Mouse (Mus musculus) stomach, postnatal 0 days (tissue): Measurements from ENCODE around the gene C1qbp. TPM values are rescaled to one million over a fixed set of nuclear protein-coding genes. Genes with fewer than 3 reads are reported as not detected.

Experiments used
- ATAC-seq: fragments of 200-750 bp; cut with Nextera tagmentation; 2 replicates; pipeline ENCODE4 v1.8.0; 2017; ENCODE audit not compliant: low FRiP score, low TSS enrichment
- DNase-seq: peaks from one replicate; pipeline ENCODE4 v3.0.0-alpha.2; 2016; ENCODE audit warnings: low spot score
- H3K27ac ChIP-seq: fragments of 300-500 bp; sonication (generic); replicated peaks from 2 replicates; pipeline ENCODE4 v1.5.1; 2014; ENCODE audit warnings: mild to moderate bottlenecking, control low read depth
- H3K27me3 ChIP-seq: fragments of 300-500 bp; sonication (generic); 2 replicates; pipeline ENCODE4 v1.6.1; 2014; ENCODE audit warnings: low read length; ENCODE audit not compliant: control insufficient read depth, insufficient read depth
- H3K36me3 ChIP-seq: fragments of 300-500 bp; sonication (generic); 2 replicates; pipeline ENCODE4 v1.6.1; 2014; ENCODE audit warnings: low read length, mixed read lengths; ENCODE audit not compliant: control insufficient read depth, insufficient read depth
- H3K4me1 ChIP-seq: fragments of 300-500 bp; sonication (generic); replicated peaks from 2 replicates; pipeline ENCODE4 v1.6.1; 2014; ENCODE audit warnings: antibody characterized with exemption; ENCODE audit not compliant: control insufficient read depth, insufficient read depth
- H3K4me2 ChIP-seq: fragments of 300-500 bp; sonication (generic); replicated peaks from 2 replicates; pipeline ENCODE4 v1.6.1; 2014; ENCODE audit warnings: low read depth, mild to moderate bottlenecking, control low read depth, moderate library complexity
- H3K4me3 ChIP-seq: fragments of 300-500 bp; sonication (generic); 2 replicates; pipeline ENCODE4 v1.5.1; 2014; ENCODE audit warnings: low read depth, low read length, control low read depth
- H3K9ac ChIP-seq: fragments of 300-500 bp; sonication (generic); 2 replicates; pipeline ENCODE4 v1.6.1; 2014; ENCODE audit warnings: mild to moderate bottlenecking, low read length, control low read depth, mixed read lengths
- H3K9me3 ChIP-seq: fragments of 300-500 bp; sonication (generic); 2 replicates; pipeline ENCODE4 v1.6.1; 2016; ENCODE audit warnings: low read length; ENCODE audit not compliant: control insufficient read depth
- CTCF ChIP-seq: IDR thresholded peaks from 2 replicates; pipeline ENCODE4 v1.5.1; 2016; ENCODE audit warnings: antibody characterized with exemption, low read depth, mild to moderate bottlenecking, moderate library complexity
- EP300 ChIP-seq: optimal IDR thresholded peaks from 2 replicates; pipeline ENCODE3; 2016; ENCODE audit warnings: antibody characterized with exemption
- WGBS: fragments of 180-500 bp; shearing (Covaris S2); extraction: QIAGEN DNeasy Blood & Tissue Kit; methylation state at CpG from one replicate; pipeline ENCODE4 v1.1.7; 2014; 5-methylcytosine and 5-hydroxymethylcytosine counted together
- polyA plus RNA-seq: library from polyadenylated mRNA; unstranded; fragments of >200 nt; fragmentation: Nextera tagmentation; extraction: Ambion mirVana; gene quantifications from 2 replicates; pipeline ENCODE4 v1.2.1, GENCODE M21; 2015

The C1qbp gene
- polyA plus RNA-seq, 1 experiment from 2014 or later = 175 TPM

DNA sequence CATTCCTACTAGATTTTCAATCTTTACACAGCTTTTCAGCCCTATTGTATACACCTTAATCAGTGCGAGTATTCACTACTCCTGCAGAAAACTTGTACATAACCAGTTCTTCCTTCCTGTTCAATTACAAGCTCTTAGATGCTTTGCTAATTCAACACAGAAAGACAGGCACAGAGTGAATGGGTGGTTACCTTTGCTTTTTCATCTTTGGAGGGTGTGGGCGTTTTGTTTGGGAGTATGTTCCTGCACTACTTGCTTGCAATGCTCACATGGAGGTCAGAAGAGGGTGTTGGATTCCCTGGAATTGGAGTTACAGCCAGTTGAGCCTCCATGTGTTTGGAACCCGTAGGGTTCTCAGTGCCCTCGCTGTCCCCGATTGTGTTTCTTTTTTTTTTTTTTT is 22.2 kb upstream of the C1qbp start:
- H3K27ac ChIP-seq = no peak overlapping the region
- 0 out of 2 replicates have a peak, but pooled peaks cover 2% of the 10 kb centered on the region for H3K4me1 ChIP-seq
- peaks cover 10% of the 10 kb centered on the region for H3K36me3 ChIP-seq
- peak overlapping the region; percentile 91; the same call in 1 of the 2 replicates for H3K4me3 ChIP-seq
- H3K9me3 ChIP-seq = no peaks in the 10 kb centered on the region
- DNase-seq (no peak), ATAC-seq (no peak)
- H3K27me3 ChIP-seq = no peaks in the 10 kb centered on the region
- WGBS = 41% methylated on average over 5 of the region's 5 CpGs
- peak overlapping the region; percentile 48 for H3K4me2 ChIP-seq
- peak overlapping the region; percentile 13; the same call in 1 of the 2 replicates for H3K9ac ChIP-seq
- no peak for TF ChIP-seq CTCF
- TF ChIP-seq EP300 = no peak

DNA sequence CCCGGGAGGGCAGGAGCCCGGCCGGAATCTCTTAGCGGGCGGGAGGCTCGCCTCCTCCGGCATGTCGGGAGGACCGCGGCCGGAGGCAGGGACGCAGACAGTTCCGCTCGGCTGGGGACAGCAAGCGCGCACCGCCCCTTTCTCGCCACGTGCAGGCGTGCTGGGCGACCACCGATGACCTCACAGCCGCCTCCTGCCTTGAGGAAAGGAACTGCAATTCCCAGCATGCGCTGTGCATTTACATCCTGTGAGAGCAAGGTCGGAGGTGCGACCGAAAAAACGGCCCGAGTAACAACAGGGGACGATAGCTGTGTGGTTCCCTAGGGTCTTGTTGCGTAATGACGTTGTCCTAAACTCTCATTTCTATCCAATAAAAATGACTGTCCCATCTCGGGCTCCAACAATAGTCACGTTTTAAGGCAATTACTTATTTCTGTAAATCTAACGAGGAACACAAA is 21.5 kb upstream of the C1qbp start, which contains the start of gene Dhx33:
Gene Dhx33 (minus strand): TSS at position 122 of the 458 bp plus-strand sequence.
- Histone ChIP-seq H3K4me3 (peak within 1 kb of the TSS; percentile 91), H3K9me3 (no peaks in the 10 kb centered on the region), H3K27me3 (no peaks in the 10 kb centered on the region), H3K36me3 (peaks cover 4% of the 10 kb centered on the region), H3K27ac (peak within 1 kb of the TSS; percentile 76), H3K4me1 (0 out of 2 replicates have a peak, but pooled peaks cover 2% of the 10 kb centered on the region), H3K9ac (peak within 1 kb of the TSS; percentile 69), H3K4me2 (peak within 1 kb of the TSS; percentile 84)
- TF ChIP-seq CTCF (peak; percentile 59), EP300 (no peak)
- ATAC-seq (peak; percentile 96), DNase-seq (peak; percentile 98)
- under 1% methylated on average over 35 of the region's 35 CpGs for WGBS

DNA sequence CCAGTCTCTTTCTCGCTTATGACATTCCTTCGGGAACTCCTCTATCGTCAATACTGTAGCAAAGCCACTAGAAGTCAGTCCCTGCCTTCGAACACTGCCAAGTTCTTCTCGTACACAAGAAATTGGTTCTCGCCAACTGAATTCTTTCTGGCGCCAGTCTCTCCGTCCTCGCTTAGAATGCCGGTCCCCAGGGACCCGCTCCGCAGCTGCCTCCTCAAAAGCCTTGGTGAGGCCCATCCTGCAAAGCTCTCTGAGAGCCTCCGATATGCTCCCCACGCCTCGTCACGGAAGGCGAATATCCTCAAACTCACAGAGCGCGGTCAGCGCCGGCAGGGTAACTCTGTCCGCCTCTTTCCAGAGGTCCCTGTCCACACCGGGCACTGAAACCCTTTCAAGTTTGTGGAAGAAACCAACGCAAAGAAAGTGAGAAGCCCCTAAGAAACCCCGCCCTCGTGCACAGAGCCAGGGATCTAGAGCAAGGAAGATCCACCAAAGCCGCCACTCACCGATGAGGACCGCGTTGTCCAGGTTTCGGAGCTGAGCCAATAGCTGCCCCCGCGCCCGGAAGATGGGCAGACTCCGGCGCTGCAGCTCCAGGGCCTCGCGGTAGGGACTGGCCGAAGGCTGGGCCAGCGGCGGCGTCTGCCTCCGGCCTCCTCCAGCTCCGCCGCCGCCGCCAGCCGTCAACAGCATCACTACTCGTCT is 20.9 kb upstream of the C1qbp start:
- Histone ChIP-seq H3K4me3 (peak overlapping the region; percentile 91), H3K27ac (peak overlapping the region; percentile 76), H3K9ac (peak overlapping the region; percentile 69), H3K4me2 (peak overlapping the region; percentile 84), H3K36me3 (peaks cover 5% of the 10 kb centered on the region; the same call in 1 of the 2 replicates), H3K9me3 (no peaks in the 10 kb centered on the region), H3K27me3 (no peaks in the 10 kb centered on the region), H3K4me1 (0 out of 2 replicates have a peak, but pooled peaks cover 2% of the 10 kb centered on the region)
- WGBS = under 1% methylated on average over 49 of the region's 49 CpGs
- peak; percentile 31 for DNase-seq
- ATAC-seq = peak; percentile 75
- peak; percentile 24 for TF ChIP-seq EP300
- TF ChIP-seq CTCF = no peak; the same call in 1 of the 2 replicates

DNA sequence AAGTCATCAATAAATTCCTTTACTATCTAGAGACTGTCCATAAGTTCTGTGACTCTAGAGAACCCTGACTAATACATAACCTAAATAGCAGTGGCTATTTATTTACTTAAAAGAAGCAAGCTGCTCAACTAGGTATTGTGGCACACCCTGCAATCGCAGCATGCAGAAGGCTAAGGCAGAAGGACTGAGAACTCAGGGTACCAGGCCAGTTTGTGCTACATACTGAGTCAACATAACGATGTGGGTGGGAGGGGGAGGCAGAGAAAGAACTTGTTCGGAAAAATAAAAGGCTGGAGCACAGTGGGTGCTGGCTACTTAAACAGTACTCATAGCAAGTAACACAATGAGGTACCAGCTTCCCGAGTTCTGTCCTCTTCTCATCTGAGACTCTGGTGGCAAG is 18.3 kb upstream of the C1qbp start:
- no peak overlapping the region for H3K4me2 ChIP-seq
- H3K36me3 ChIP-seq = peaks cover 2% of the 10 kb centered on the region; the same call in 1 of the 2 replicates
- 83% methylated on average over 4 of the region's 4 CpGs for WGBS
- 0 out of 2 replicates have a peak, but pooled peaks cover 2% of the 10 kb centered on the region for H3K4me1 ChIP-seq
- no peak for DNase-seq
- no peak overlapping the region for H3K9ac ChIP-seq
- no peak for ATAC-seq
- H3K4me3 ChIP-seq = no peak overlapping the region
- TF ChIP-seq CTCF = no peak
- TF ChIP-seq EP300 = no peak
- no peaks in the 10 kb centered on the region for H3K27me3 ChIP-seq
- H3K9me3 ChIP-seq = no peaks in the 10 kb centered on the region
- no peak overlapping the region for H3K27ac ChIP-seq

DNA sequence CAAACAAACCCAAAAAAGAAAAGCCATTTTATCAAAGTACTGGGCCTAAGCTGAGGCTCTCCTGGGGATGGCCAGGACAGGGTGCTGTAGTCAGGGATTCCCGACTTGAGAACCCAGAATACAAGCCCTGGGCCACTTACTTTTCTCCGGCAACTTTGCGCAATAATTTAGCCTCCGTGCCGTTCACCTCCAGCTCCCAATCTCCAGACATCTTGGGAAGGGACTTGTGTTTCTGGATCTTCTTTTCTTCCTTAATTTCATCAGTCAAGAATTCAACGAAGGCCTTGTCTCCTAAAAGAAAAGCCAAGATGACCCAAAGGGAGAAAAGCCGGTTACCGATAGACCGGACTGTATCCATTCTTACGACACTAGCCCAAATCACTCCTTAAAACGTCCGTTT is 796 bp downstream of the C1qbp start:
- WGBS = 7% methylated on average over 12 of the region's 12 CpGs
- H3K9ac ChIP-seq = peak overlapping the region; percentile 91
- no peaks in the 10 kb centered on the region for H3K9me3 ChIP-seq
- H3K4me1 ChIP-seq = no peaks in the 10 kb centered on the region
- no peaks in the 10 kb centered on the region for H3K27me3 ChIP-seq
- no peak overlapping the region for H3K27ac ChIP-seq
- TF ChIP-seq EP300 (no peak), CTCF (no peak)
- no peak for DNase-seq
- peak overlapping the region; percentile 77 for H3K4me2 ChIP-seq
- no peak for ATAC-seq
- H3K4me3 ChIP-seq = peak overlapping the region; percentile 93
- peaks cover 21% of the 10 kb centered on the region for H3K36me3 ChIP-seq
